Mouse (Mus musculus) cerebral cortex, adult 2 months (tissue): ENCODE results near the gene Slc4a8.

Source experiments
- WGBS: fragments of 180-500 bp; shearing (Covaris S2); methylation state at CpG from one replicate; pipeline ENCODE4 v1.1.7; 2018; 5-methylcytosine and 5-hydroxymethylcytosine counted together

Gene Slc4a8

GRCm38 (mm10) chr15:100772685-100773084, 11.1 kb downstream of the Slc4a8 start:
- WGBS, result 88% methylated on average over 4 of the region's 4 CpGs

GRCm38 (mm10) chr15:100773859-100774258, 12.3 kb downstream of the Slc4a8 start:
- 97% methylated on average over 6 of the region's 6 CpGs for WGBS

- WGBS, result 57% methylated on average over 19 of the region's 19 CpGs
Measured at GRCm38 (mm10) chr15:100775189-100776166, 13.9 kb downstream of the Slc4a8 start.

DNA sequence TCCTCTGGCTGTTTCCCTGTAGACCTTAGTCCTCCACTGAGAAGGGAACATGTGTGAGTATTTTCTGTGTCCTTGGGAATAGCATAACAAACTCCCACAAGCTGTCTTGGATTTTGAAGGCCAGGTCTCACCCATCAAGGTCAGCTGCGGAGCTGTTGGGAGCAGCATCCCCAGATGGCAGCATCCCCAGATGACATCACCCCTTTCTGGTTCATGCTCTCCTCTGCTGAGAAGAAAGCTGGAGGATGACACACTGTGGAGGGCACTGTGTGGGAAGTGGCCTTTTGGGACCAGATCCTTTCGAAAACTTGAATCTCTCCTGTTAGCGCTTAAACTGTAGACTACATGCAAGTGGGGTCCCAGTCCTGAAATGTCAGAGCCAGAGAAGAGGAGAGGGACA, 14.9 kb downstream of the Slc4a8 start:
- WGBS, result 74% methylated on average over 3 of the region's 3 CpGs

GRCm38 (mm10) chr15:100777020-100778016, 15.8 kb downstream of the Slc4a8 start:
- WGBS, result 43% methylated on average over 32 of the region's 32 CpGs

- WGBS, result 44% methylated on average over 10 of the region's 10 CpGs
Measured at GRCm38 (mm10) chr15:100779896-100780295, 18.3 kb downstream of the Slc4a8 start.

- WGBS, result 74% methylated on average over 13 of the region's 13 CpGs
Measured at GRCm38 (mm10) chr15:100783244-100783987, 21.9 kb downstream of the Slc4a8 start.

- WGBS, result 83% methylated on average over 6 of the region's 6 CpGs
Measured at GRCm38 (mm10) chr15:100790219-100790618, 28.7 kb downstream of the Slc4a8 start.

GRCm38 (mm10) chr15:100792324-100792723, 30.8 kb downstream of the Slc4a8 start:
- 68% methylated on average over 2 of the region's 2 CpGs for WGBS

DNA sequence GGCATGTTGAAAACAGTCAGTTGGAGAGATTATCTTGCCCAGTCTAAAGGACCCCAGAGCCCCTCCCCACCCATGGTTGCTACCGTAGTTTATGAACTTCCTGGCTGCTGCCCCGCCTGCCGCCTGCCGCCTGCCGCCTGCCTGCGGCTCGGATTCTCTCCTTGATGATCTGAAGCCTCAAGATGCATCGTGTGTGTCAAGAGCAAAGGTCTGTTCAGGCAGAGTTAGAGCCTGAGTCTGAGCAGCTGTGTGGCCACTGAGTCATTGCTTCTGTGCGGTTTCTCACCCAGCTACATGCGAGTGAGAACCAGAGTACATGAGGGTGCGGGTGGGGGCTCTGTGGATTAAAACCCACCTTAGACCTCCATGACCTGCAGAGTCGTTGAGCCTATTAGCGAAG, 39.4 kb downstream of the Slc4a8 start:
- WGBS, result 78% methylated on average over 13 of the region's 13 CpGs

DNA sequence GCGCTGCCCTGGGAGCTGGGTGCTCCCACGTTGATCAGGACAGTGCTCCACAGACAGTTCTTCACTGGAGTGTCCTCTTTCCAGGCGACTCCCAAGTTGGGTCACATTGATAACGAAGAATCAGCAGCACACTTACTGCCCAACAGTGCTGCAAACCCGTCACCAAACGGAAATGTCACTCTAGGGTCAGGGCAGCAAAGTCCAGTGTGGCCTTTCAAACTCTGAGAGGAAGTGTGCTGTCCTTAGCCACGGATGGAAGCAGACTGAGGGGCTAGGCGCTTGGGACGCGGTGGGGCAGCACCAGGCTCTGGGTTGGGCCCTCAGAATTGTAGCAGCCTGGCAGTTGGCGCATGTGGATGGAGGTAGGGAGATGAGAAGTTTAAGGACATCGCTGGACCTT, 46.5 kb downstream of the Slc4a8 start:
- 81% methylated on average over 12 of the region's 12 CpGs for WGBS

GRCm38 (mm10) chr15:100808484-100808883, 46.9 kb downstream of the Slc4a8 start:
- WGBS, result 70% methylated on average over 9 of the region's 9 CpGs

DNA sequence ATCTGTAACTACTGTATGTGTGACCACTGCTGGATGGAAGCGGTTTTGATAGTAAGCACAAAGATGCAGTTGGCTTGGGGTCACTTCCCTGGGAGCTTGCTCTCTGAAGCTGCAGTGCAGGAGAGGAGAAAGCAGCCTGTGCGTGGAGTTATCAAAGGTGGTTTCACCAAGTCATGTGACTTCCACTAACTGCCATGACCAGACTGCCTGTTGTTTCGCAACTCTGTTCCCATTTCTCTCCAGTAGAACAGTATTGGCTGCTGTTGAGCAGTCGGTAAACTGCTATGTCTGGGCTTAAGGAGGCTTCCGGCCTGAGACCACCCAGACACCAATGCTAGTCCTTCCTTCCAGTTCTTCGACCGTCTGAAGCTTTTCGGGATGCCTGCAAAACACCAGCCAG, 48.7 kb downstream of the Slc4a8 start:
- 92% methylated on average over 8 of the region's 8 CpGs for WGBS

DNA sequence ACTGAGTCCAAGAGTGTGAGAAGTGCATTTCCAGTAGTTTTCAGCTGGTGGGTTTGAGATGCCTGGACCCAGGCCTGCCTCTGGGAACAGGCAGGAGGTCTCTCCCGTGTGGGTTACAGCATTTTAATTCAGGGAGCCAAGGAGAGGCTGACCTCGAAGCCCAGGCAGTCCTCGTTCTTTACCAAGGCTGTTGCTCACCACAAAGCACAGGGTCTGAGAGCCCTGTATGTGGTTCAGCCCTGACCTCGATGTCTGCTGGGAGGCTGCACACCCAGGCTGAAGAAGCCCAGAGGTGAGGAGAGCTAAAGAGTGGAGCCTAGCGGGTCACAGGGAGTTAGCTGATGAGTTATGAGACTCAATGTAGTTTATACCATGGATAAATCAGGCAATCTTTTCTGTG, 52.0 kb downstream of the Slc4a8 start:
- 63% methylated on average over 5 of the region's 5 CpGs for WGBS

DNA sequence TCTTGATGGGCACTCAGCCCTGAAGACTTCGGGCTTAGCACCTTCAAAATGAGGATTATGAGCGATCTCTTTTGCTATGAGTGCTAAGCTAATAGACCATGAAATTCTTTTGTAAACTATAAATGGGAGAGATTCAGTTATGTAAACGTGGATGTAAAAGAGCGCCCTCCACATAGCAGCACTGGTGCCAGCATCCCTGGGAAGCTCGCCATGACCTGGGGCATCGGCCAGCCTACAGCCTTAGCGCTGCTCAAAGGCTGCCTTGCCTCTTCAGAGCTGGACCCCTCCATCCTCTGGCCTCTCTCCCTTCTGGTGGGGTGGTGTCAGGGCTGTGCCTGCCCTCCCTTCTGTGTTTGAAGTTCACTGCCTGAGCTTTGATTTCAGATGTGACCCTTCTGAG, 52.5 kb downstream of the Slc4a8 start:
- WGBS, result 49% methylated on average over 7 of the region's 7 CpGs

- WGBS, result 47% methylated on average over 8 of the region's 8 CpGs
Measured at GRCm38 (mm10) chr15:100815310-100815709, 53.8 kb downstream of the Slc4a8 start.

GRCm38 (mm10) chr15:100818860-100819259, 57.3 kb downstream of the Slc4a8 start:
- 72% methylated on average over 3 of the region's 3 CpGs for WGBS

GRCm38 (mm10) chr15:100821824-100822223, 60.3 kb downstream of the Slc4a8 start:
- 68% methylated on average over 8 of the region's 8 CpGs for WGBS

- WGBS, result 51% methylated on average over 4 of the region's 4 CpGs
Measured at GRCm38 (mm10) chr15:100822370-100822769, 60.8 kb downstream of the Slc4a8 start.

- WGBS, result 13% methylated on average over 26 of the region's 26 CpGs
Measured at GRCm38 (mm10) chr15:100825249-100825856, 63.8 kb downstream of the Slc4a8 start.

GRCm38 (mm10) chr15:100826076-100826475, 64.5 kb downstream of the Slc4a8 start:
- WGBS, result 33% methylated on average over 8 of the region's 8 CpGs
